ENCODE assay signal across 17 mouse cellular contexts in genomic region chr5:91818800-91819199, GRCm38 (mm10).
DNase-seq lines count a peak whose midpoint lies in the region; ATAC-seq and TF ChIP-seq lines count a peak whose summit lies in the region.
"Had no signal": no experiment of that assay in that cellular context is flagged by ENCODE, and none has a peak within 500 bp of the region (broad histone marks: within the 10 kb centered on the region; RNA-seq: fewer than 3 reads in every experiment).

No protein-coding gene starts in this region.

- no peaks in the 10 kb centered on the region for H3K27me3 ChIP-seq in forebrain, postnatal 0 days (ENCODE audit: insufficient read depth, low read length)
- H3K27me3 ChIP-seq in midbrain, postnatal 0 days (ENCODE audit: insufficient read depth, low read length) = no peaks in the 10 kb centered on the region

- TF ChIP-seq CTCF in brain, embryonic 14.5 days (IDR thresholded peaks at IDR 0.05; ENCODE audit: borderline replicate concordance, extremely low read depth, insufficient read depth, insufficient read length) = no peak
- TF ChIP-seq CTCF in forebrain, postnatal 0 days (IDR thresholded peaks at IDR 0.05; ENCODE audit: low read depth) = no peak
- no peak for TF ChIP-seq CTCF in midbrain, postnatal 0 days (IDR thresholded peaks at IDR 0.05)

- no peak overlapping the region for H3K4me3 ChIP-seq in forebrain, postnatal 0 days (ENCODE audit: low read depth, low read length)
- H3K4me3 ChIP-seq in midbrain, postnatal 0 days (ENCODE audit: low read depth, low read length) = no peak overlapping the region
- H3K4me3 ChIP-seq: erythroblast, embryonic 14.5 days; heart, embryonic 10.5 days had no signal

- peak overlapping the region; percentile 31; the same call in 1 of the 2 replicates for H3K4me2 ChIP-seq in forebrain, postnatal 0 days (ENCODE audit: low read depth)
- H3K4me2 ChIP-seq in midbrain, postnatal 0 days (ENCODE audit: low read depth, low read length, poor library complexity, severe bottlenecking) = peak overlapping the region; percentile 25; the same call in 1 of the 2 replicates

- H3K9me3 ChIP-seq in forebrain, postnatal 0 days (ENCODE audit: low read length) = no peaks in the 10 kb centered on the region
- no peaks in the 10 kb centered on the region for H3K9me3 ChIP-seq in midbrain, postnatal 0 days (ENCODE audit: low read length)
- H3K9me3 ChIP-seq: heart, embryonic 10.5 days had no signal

- TF ChIP-seq POLR2A in brain, embryonic 14.5 days (IDR thresholded peaks at IDR 0.05; ENCODE audit: borderline replicate concordance, extremely low read depth, insufficient read depth, insufficient read length, poor library complexity, severe bottlenecking) = no peak

- H3K9ac ChIP-seq in forebrain, postnatal 0 days = no peak overlapping the region; the same call in 1 of the 2 replicates
- 0 out of 2 replicates have a peak overlapping the region, but pooled peaks have one; percentile 33 for H3K9ac ChIP-seq in midbrain, postnatal 0 days (replicated peaks; ENCODE audit: low read length, poor library complexity, severe bottlenecking)

- H3K36me3 ChIP-seq in forebrain, postnatal 0 days (ENCODE audit: insufficient read depth) = no peaks in the 10 kb centered on the region
- H3K36me3 ChIP-seq in midbrain, postnatal 0 days (ENCODE audit: insufficient read depth, low read length) = no peaks in the 10 kb centered on the region
- H3K36me3 ChIP-seq: heart, embryonic 10.5 days had no signal

- 7% methylated on average over 12 of the region's 12 CpGs for WGBS in forebrain, postnatal 0 days
- 15% methylated on average over 12 of the region's 12 CpGs for WGBS in midbrain, postnatal 0 days

- DNase-seq in embryo, embryonic 11 days = peak; percentile 5
- DNase-seq in embryo, embryonic 9.5 days (ENCODE audit: extremely low spot score) = no peak
- peak; percentile 86 for DNase-seq in brain, embryonic 14.5 days (ENCODE audit: low read depth)
- DNase-seq in forebrain, postnatal 0 days = no peak
- DNase-seq in midbrain, postnatal 0 days (ENCODE audit: low spot score) = peak; percentile 75
- no peak for DNase-seq in T-cell, adult 2 months (ENCODE audit: low spot score)
- DNase-seq in layer of hippocampus, postnatal 10 days (ENCODE audit: low spot score in 2 of 2) = no peak
- DNase-seq in MN1 (ENCODE audit: low spot score) = no peak
- DNase-seq: adrenal gland, postnatal 36 days; gastrocnemius, postnatal 10 days; kidney, adult 18-20 months; liver; lung, adult 2 months; spleen, adult 18-20 months had no signal

- no peak overlapping the region for H3K27ac ChIP-seq in forebrain, postnatal 0 days (ENCODE audit: low read depth, low read length)
- H3K27ac ChIP-seq in midbrain, postnatal 0 days (ENCODE audit: low read depth, low read length) = peak overlapping the region; percentile 26
- H3K27ac ChIP-seq: heart, embryonic 10.5 days; stomach, postnatal 0 days had no signal

- H3K4me1 ChIP-seq in forebrain, postnatal 0 days (ENCODE audit: insufficient read depth) = no peaks in the 10 kb centered on the region
- peaks cover 2% of the 10 kb centered on the region; the same call in 1 of the 2 replicates for H3K4me1 ChIP-seq in midbrain, postnatal 0 days (ENCODE audit: insufficient read depth, low read length)

- peak; percentile 45 for ATAC-seq in forebrain, postnatal 0 days
- ATAC-seq in midbrain, postnatal 0 days (ENCODE audit: low FRiP score) = peak; percentile 44; the same call in 1 of the 2 replicates

Comparison
In these comparisons a context has a peak if more than half of its experiments do, and no peak if none do; other contexts are left out.
1. DNase-seq: peak in embryo, embryonic 11 days (single experiment), brain, embryonic 14.5 days (single experiment) and midbrain, postnatal 0 days (single experiment); none in embryo, embryonic 9.5 days (single experiment), forebrain, postnatal 0 days (single experiment), T-cell, adult 2 months (single experiment), layer of hippocampus, postnatal 10 days (0 of 2) and MN1 (single experiment).